Mouse (Mus musculus) lung, postnatal 0 days (tissue): ENCODE data around the gene Apopt1.

Experiments
- CTCF ChIP-seq: IDR thresholded peaks from 2 replicates; pipeline ENCODE4 v1.5.1; 2016; ENCODE audit warnings: antibody characterized with exemption, mild to moderate bottlenecking
- EP300 ChIP-seq: IDR thresholded peaks from 2 replicates; pipeline ENCODE4 v1.6.1; 2016; ENCODE audit warnings: antibody characterized with exemption, mild to moderate bottlenecking, control low read depth

GRCm38 (mm10) chr12:111669000-111669788 is 43.9 kb upstream of the Apopt1 start:
- 0 out of 2 replicates have a peak, but pooled peaks have one; percentile 17 for TF ChIP-seq CTCF
- TF ChIP-seq EP300, result no peak
